Mouse (Mus musculus): ENCODE data around the gene Ralb. TPM values are rescaled to one million over a fixed set of nuclear protein-coding genes. Genes with fewer than 3 reads are reported as not detected.

Ralb gene
- polyA plus RNA-seq, 1 experiment from 2014 or later, result 174 TPM

- H3K4me3 ChIP-seq (ENCODE audit: low read length), result no peak overlapping the region
- H3K4me2 ChIP-seq (replicated peaks; ENCODE audit: low read depth, low read length), result no peak overlapping the region
- 87% methylated on average over 21 of the region's 21 CpGs for WGBS
- H3K9ac ChIP-seq (replicated peaks; ENCODE audit: low read length), result no peak overlapping the region
- H3K27ac ChIP-seq (ENCODE audit: low read length), result no peak overlapping the region
- H3K9me3 ChIP-seq (ENCODE audit: low read length), result no peaks in the 10 kb centered on the region
- ATAC-seq (ENCODE audit: low FRiP score, low TSS enrichment), result no peak
- H3K27me3 ChIP-seq (ENCODE audit: insufficient read depth, low read length), result no peaks in the 10 kb centered on the region
- H3K36me3 ChIP-seq (ENCODE audit: insufficient read depth, low read length), result no peaks in the 10 kb centered on the region
- peaks cover 4% of the 10 kb centered on the region; the same call in 1 of the 2 replicates for H3K4me1 ChIP-seq (ENCODE audit: insufficient read depth, low read length)
Observed at GRCm38 (mm10) chr1:119443591-119444350, 60.8 kb downstream of the Ralb start.

DNA sequence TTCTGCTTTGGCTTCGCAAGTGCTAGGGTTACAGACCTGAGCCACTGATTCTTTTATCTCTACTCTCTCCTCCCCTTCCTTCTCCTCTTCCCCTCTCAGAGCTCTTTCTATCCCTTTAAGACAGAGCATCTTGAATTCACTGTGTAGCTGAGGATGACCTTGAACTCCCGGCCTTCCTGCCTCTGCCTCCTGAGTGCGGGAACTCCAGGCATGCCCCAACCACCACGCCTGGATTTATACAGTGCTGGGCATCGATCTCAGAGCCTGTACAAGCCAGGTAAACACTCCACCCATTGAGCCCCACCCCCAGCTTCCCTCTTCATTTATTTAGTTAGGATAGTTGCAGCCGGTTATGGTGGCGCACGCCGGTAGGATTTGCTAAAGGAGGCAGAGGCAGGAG is 61.7 kb downstream of the Ralb start:
- peaks cover 4% of the 10 kb centered on the region; the same call in 1 of the 2 replicates for H3K4me1 ChIP-seq (ENCODE audit: insufficient read depth, low read length)
- H3K9ac ChIP-seq (replicated peaks; ENCODE audit: low read length), result no peak overlapping the region
- no peak overlapping the region for H3K4me2 ChIP-seq (replicated peaks; ENCODE audit: low read depth, low read length)
- WGBS, result 93% methylated on average over 9 of the region's 9 CpGs
- no peak for ATAC-seq (ENCODE audit: low FRiP score, low TSS enrichment)
- no peaks in the 10 kb centered on the region for H3K36me3 ChIP-seq (ENCODE audit: insufficient read depth, low read length)
- no peaks in the 10 kb centered on the region for H3K9me3 ChIP-seq (ENCODE audit: low read length)
- no peaks in the 10 kb centered on the region for H3K27me3 ChIP-seq (ENCODE audit: insufficient read depth, low read length)
- no peak overlapping the region for H3K27ac ChIP-seq (ENCODE audit: low read length)
- H3K4me3 ChIP-seq (ENCODE audit: low read length), result no peak overlapping the region

DNA sequence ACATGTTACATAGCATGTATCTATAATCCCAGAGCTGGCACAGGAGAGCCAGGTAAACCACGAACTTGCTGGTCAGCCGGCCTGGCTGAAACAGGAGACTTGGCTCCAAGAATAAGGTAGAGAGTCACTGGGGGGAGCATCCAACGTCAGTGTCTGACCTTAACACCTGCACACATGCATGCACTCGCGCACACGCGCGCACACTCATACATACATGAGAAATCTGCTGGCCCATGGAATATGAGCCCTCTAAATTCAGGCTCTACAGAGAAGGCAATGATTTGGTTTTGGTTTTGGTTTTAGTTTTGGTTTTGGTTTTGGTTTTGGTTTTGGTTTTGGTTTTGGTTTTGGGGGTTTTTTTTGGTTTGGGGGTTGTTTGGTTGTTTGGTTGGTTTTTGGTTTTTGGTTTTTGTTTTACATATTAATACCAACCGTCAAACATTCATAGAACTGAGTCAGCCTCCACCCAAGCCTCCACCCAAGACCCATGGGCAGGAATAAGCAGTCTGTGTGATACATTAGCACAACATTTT is 66.4 kb downstream of the Ralb start:
- Histone ChIP-seq H3K27ac (ENCODE audit: low read length) (no peak overlapping the region), H3K4me2 (replicated peaks; ENCODE audit: low read depth, low read length) (no peak overlapping the region), H3K4me3 (ENCODE audit: low read length) (no peak overlapping the region), H3K4me1 (ENCODE audit: insufficient read depth, low read length) (no peaks in the 10 kb centered on the region), H3K9ac (replicated peaks; ENCODE audit: low read length) (no peak overlapping the region), H3K9me3 (ENCODE audit: low read length) (no peaks in the 10 kb centered on the region), H3K27me3 (ENCODE audit: insufficient read depth, low read length) (no peaks in the 10 kb centered on the region), H3K36me3 (ENCODE audit: insufficient read depth, low read length) (no peaks in the 10 kb centered on the region)
- WGBS, result 90% methylated on average over 9 of the region's 9 CpGs
- no peak for ATAC-seq (ENCODE audit: low FRiP score, low TSS enrichment)

DNA sequence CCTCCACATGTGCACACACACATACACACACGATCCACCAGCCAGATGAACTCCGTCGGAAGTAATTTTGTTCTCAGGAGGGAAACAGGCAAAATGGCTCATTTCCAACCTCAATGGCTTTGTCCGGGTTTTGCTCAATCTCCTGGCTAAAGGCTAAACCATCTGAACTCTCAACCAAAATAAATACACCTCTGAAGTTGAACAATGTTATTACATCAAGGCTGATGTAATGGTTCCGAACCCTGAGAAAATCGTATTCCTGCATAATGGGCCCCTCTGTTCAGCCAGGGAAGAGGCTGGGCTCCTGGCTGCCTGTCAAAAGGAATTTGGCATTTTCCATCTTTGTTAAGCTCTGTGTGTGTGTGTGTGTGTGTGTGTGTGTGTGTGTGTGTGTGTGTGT is 67.2 kb downstream of the Ralb start:
- H3K4me3 ChIP-seq (ENCODE audit: low read length), result no peak overlapping the region
- no peak overlapping the region for H3K9ac ChIP-seq (replicated peaks; ENCODE audit: low read length)
- no peak for ATAC-seq (ENCODE audit: low FRiP score, low TSS enrichment)
- H3K9me3 ChIP-seq (ENCODE audit: low read length), result no peaks in the 10 kb centered on the region
- no peak overlapping the region for H3K27ac ChIP-seq (ENCODE audit: low read length)
- no peaks in the 10 kb centered on the region for H3K27me3 ChIP-seq (ENCODE audit: insufficient read depth, low read length)
- no peaks in the 10 kb centered on the region for H3K4me1 ChIP-seq (ENCODE audit: insufficient read depth, low read length)
- 67% methylated on average over 6 of the region's 6 CpGs for WGBS
- H3K4me2 ChIP-seq (replicated peaks; ENCODE audit: low read depth, low read length), result no peak overlapping the region
- no peaks in the 10 kb centered on the region for H3K36me3 ChIP-seq (ENCODE audit: insufficient read depth, low read length)

DNA sequence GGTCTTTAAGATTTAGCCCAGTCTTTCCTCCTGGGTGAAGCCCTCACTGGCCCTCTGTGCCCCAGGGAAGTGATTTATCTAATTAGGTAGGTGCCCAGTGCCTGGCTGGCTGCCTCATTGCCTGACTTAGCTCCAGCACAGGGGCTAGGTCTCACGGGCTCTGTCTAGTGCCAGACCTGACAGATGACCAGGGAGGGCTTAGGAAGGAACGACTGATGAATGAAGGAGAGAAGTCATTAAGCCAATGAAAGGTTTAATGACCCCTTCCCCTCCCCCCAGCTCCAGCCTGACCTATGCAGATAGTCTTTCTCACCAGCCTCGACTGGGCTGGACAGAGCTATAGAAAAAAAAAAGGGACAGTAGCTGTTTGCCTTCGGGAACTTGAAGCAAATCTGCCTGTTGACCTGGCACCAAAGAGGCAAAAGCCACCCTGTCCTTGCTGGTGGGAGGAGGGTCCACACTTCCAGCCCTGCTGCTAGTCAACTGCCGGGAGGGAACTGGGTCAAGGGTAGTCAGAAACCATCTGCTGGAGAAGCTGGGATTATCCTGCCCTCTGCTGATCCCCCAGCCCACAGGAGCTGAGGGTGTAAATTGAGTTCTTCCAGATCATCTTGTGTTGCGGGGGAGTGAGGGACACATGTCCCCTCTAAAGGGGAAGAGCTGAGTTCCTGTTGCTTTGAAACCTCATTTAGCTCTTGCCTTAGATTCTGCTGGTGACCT is 80.3 kb downstream of the Ralb start:
- H3K9me3 ChIP-seq (ENCODE audit: low read length), result no peaks in the 10 kb centered on the region

DNA sequence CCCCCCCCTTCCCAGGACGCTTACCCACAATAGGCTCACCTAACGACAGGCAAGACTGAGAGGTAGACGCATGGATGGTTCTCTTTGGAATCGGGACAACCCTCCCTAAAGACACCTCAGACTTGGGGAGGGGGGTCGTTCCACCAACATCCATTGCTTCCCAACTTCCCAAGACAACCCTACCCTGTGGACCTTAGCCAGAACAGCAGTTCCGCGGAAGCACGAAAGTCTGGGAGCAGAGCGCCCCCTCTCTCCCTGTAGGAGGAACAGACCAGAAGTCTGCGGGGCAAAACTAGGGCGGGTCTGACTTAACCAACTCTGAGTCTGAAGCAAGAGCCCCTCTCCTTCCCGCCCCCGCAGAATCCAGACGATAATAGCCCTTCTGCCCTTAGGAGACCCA is 81.1 kb downstream of the Ralb start:
- ATAC-seq (ENCODE audit: low FRiP score, low TSS enrichment), result no peak
- no peaks in the 10 kb centered on the region for H3K36me3 ChIP-seq (ENCODE audit: insufficient read depth, low read length)
- H3K27me3 ChIP-seq (ENCODE audit: insufficient read depth, low read length), result peaks cover 57% of the 10 kb centered on the region
- no peaks in the 10 kb centered on the region for H3K9me3 ChIP-seq (ENCODE audit: low read length)
- no peak overlapping the region for H3K4me3 ChIP-seq (ENCODE audit: low read length)
- H3K4me2 ChIP-seq (replicated peaks; ENCODE audit: low read depth, low read length), result no peak overlapping the region
- no peak overlapping the region for H3K9ac ChIP-seq (replicated peaks; ENCODE audit: low read length)
- no peak overlapping the region for H3K27ac ChIP-seq (ENCODE audit: low read length)
- H3K4me1 ChIP-seq (ENCODE audit: insufficient read depth, low read length), result peaks cover 16% of the 10 kb centered on the region
- WGBS, result 5% methylated on average over 14 of the region's 14 CpGs

More for the DNA sequence above, 80.3 kb downstream of the Ralb start:
- H3K27me3 ChIP-seq (ENCODE audit: insufficient read depth, low read length), result peaks cover 49% of the 10 kb centered on the region
- no peak overlapping the region for H3K9ac ChIP-seq (replicated peaks; ENCODE audit: low read length)
- peaks cover 16% of the 10 kb centered on the region for H3K4me1 ChIP-seq (ENCODE audit: insufficient read depth, low read length)
- no peak overlapping the region for H3K27ac ChIP-seq (ENCODE audit: low read length)
- no peak overlapping the region for H3K4me2 ChIP-seq (replicated peaks; ENCODE audit: low read depth, low read length)
- no peaks in the 10 kb centered on the region for H3K36me3 ChIP-seq (ENCODE audit: insufficient read depth, low read length)
- no peak overlapping the region for H3K4me3 ChIP-seq (ENCODE audit: low read length)
- 5% methylated on average over 6 of the region's 6 CpGs for WGBS
- ATAC-seq (ENCODE audit: low FRiP score, low TSS enrichment), result no peak

GRCm38 (mm10) chr1:119422460-119423015 is 82.1 kb downstream of the Ralb start:
- peaks cover 16% of the 10 kb centered on the region for H3K4me1 ChIP-seq (ENCODE audit: insufficient read depth, low read length)
- peaks cover 66% of the 10 kb centered on the region for H3K27me3 ChIP-seq (ENCODE audit: insufficient read depth, low read length)
- ATAC-seq (ENCODE audit: low FRiP score, low TSS enrichment), result 0 out of 2 replicates have a peak, but pooled peaks have one; percentile 3
- no peaks in the 10 kb centered on the region for H3K9me3 ChIP-seq (ENCODE audit: low read length)
- 1% methylated on average over 31 of the region's 32 CpGs for whole genome bisulfite sequencing
- no peaks in the 10 kb centered on the region for H3K36me3 ChIP-seq (ENCODE audit: insufficient read depth, low read length)
- peak overlapping the region; percentile 97 for H3K4me2 ChIP-seq (replicated peaks; ENCODE audit: low read depth, low read length)
- H3K27ac ChIP-seq (ENCODE audit: low read length), result no peak overlapping the region
- H3K9ac ChIP-seq (replicated peaks; ENCODE audit: low read length), result no peak overlapping the region
- peak overlapping the region; percentile 68 for H3K4me3 ChIP-seq (ENCODE audit: low read length)

- peaks cover 74% of the 10 kb centered on the region for H3K27me3 ChIP-seq (ENCODE audit: insufficient read depth, low read length)
- H3K4me2 ChIP-seq (replicated peaks; ENCODE audit: low read depth, low read length), result peak within 1 kb of the TSS; percentile 97
- peaks cover 16% of the 10 kb centered on the region for H3K4me1 ChIP-seq (ENCODE audit: insufficient read depth, low read length)
- under 1% methylated on average over 83 of the region's 92 CpGs for WGBS
- peak within 1 kb of the TSS; percentile 68 for H3K4me3 ChIP-seq (ENCODE audit: low read length)
- H3K9ac ChIP-seq (replicated peaks; ENCODE audit: low read length), result peak within 1 kb of the TSS; percentile 48
- H3K9me3 ChIP-seq (ENCODE audit: low read length), result no peaks in the 10 kb centered on the region
- peak; percentile 52 for ATAC-seq (ENCODE audit: low FRiP score, low TSS enrichment)
- no peak within 1 kb of the TSS for H3K27ac ChIP-seq (ENCODE audit: low read length)
- H3K36me3 ChIP-seq (ENCODE audit: insufficient read depth, low read length), result no peaks in the 10 kb centered on the region
Observed at GRCm38 (mm10) chr1:119421576-119422421, 82.8 kb downstream of the Ralb start, which contains the start of gene Inhbb. Gene Inhbb, minus strand, starts transcription at chr1:119422248.

DNA sequence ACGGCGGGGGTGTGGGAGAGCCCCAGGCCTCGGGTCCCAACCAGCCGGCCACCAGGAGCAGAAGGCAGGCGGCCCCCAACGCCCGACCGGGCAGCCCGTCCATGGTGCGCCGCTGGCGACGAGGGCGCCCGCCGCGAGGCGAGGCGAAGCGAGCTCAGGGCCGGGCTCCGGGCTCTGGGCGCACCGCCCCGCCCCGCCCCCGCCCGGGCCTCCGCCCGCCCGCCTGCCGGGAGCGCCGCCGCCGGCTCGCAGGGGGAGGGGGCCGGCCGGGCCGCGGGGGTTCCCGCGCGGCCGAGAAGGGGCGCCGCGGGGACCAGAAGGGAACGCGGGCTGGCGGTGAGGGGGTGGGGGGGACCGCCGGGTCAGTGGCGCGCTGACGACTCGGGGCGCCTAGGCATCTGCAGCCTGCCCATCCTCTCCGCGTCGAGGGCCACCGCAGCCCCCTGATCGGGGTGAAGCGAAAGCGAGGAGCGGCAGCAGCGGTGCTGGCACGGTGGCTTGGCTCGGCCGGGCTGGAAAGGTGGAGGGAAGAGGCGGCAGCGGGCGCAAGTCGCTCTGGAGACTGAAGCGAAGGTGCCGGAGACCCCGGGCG is 83.5 kb downstream of the Ralb start:
- Histone ChIP-seq H3K4me2 (replicated peaks; ENCODE audit: low read depth, low read length) (peak overlapping the region; percentile 97), H3K9ac (replicated peaks; ENCODE audit: low read length) (peak overlapping the region; percentile 48), H3K4me3 (ENCODE audit: low read length) (peak overlapping the region; percentile 68), H3K36me3 (ENCODE audit: insufficient read depth, low read length) (no peaks in the 10 kb centered on the region), H3K27ac (ENCODE audit: low read length) (no peak overlapping the region), H3K9me3 (ENCODE audit: low read length) (no peaks in the 10 kb centered on the region), H3K4me1 (ENCODE audit: insufficient read depth, low read length) (peaks cover 16% of the 10 kb centered on the region), H3K27me3 (ENCODE audit: insufficient read depth, low read length) (peaks cover 81% of the 10 kb centered on the region)
- ATAC-seq (ENCODE audit: low FRiP score, low TSS enrichment), result peak; percentile 21
- under 1% methylated on average over 45 of the region's 78 CpGs for WGBS
